Mouse (Mus musculus): ENCODE measurements around the gene Tenm4.

GRCm38 (mm10) chr7:96456618-96457017 lies 285.6 kb downstream of the Tenm4 start:
- TF ChIP-seq CTCF (IDR thresholded peaks at IDR 0.05; ENCODE audit: low read depth): no peak
- no peak for TF ChIP-seq EP300 (IDR thresholded peaks at IDR 0.05; ENCODE audit: low read depth)

All from liver, embryonic 14.5 days (tissue).